Mouse (Mus musculus) CD8-positive naive resting alpha-beta T cell, adult 2 months (primary cell): ENCODE measurements around the gene Lrp2.

Experiments used
- DNase-seq, 2 experiments: peaks; one replicate each; pipeline ENCODE4 v3.0.0; 2022; ENCODE audit warnings: low read depth in 2 of 2, low spot score in 2 of 2

The Lrp2 gene

GRCm38 (mm10) chr2:69585886-69586398 lies at the start of gene Lrp2:
TSS of gene Lrp2 (minus strand) at chr2:69586065.
- no peak for DNase-seq

- DNase-seq: peak; percentile 21 to 50
Observed at GRCm38 (mm10) chr2:69635064-69635701, 49.3 kb upstream of the Lrp2 start.

- peak in 1 of 2 experiments; percentile 11 for DNase-seq
Observed at GRCm38 (mm10) chr2:69631449-69631848, 45.6 kb upstream of the Lrp2 start.

GRCm38 (mm10) chr2:69630792-69631191 lies 44.9 kb upstream of the Lrp2 start:
- no peak for DNase-seq

- DNase-seq: no peak
Observed at GRCm38 (mm10) chr2:69629914-69630313, 44.0 kb upstream of the Lrp2 start.

GRCm38 (mm10) chr2:69629215-69629614 lies 43.4 kb upstream of the Lrp2 start:
- DNase-seq: no peak

- no peak for DNase-seq
Observed at GRCm38 (mm10) chr2:69619286-69619685, 33.4 kb upstream of the Lrp2 start.

GRCm38 (mm10) chr2:69618336-69618735 lies 32.5 kb upstream of the Lrp2 start:
- DNase-seq: no peak

GRCm38 (mm10) chr2:69613237-69613636 lies 27.4 kb upstream of the Lrp2 start:
- no peak for DNase-seq

GRCm38 (mm10) chr2:69612716-69613115 lies 26.9 kb upstream of the Lrp2 start:
- no peak for DNase-seq

GRCm38 (mm10) chr2:69612237-69612636 lies 26.4 kb upstream of the Lrp2 start:
- DNase-seq: no peak

- no peak for DNase-seq
Observed at GRCm38 (mm10) chr2:69606621-69607020, 20.8 kb upstream of the Lrp2 start.

GRCm38 (mm10) chr2:69603726-69604393 lies 18.0 kb upstream of the Lrp2 start:
- DNase-seq: no peak

GRCm38 (mm10) chr2:69593168-69593567 lies 7.3 kb upstream of the Lrp2 start:
- no peak for DNase-seq

- no peak for DNase-seq
Observed at GRCm38 (mm10) chr2:69592536-69592935, 6.7 kb upstream of the Lrp2 start.

- no peak for DNase-seq
Observed at GRCm38 (mm10) chr2:69591966-69592505, 6.2 kb upstream of the Lrp2 start.

GRCm38 (mm10) chr2:69590548-69590947 lies 4.7 kb upstream of the Lrp2 start:
- DNase-seq: no peak

- no peak for DNase-seq
Observed at GRCm38 (mm10) chr2:69587896-69588295, 2.0 kb upstream of the Lrp2 start.

GRCm38 (mm10) chr2:69586821-69587728 lies 1.2 kb upstream of the Lrp2 start:
- no peak for DNase-seq

GRCm38 (mm10) chr2:69585191-69585885 lies 527 bp downstream of the Lrp2 start:
- no peak for DNase-seq
